Mouse (Mus musculus): ENCODE data around the gene Kcnd1. TPM values are rescaled to one million over a fixed set of nuclear protein-coding genes. Genes with fewer than 3 reads are reported as not detected.
A peak's percentile ranks its signal among the peaks of the same experiment; 100 is the strongest.

The Kcnd1 gene
- 0.03 TPM in 2 replicates for polyA plus RNA-seq (2012)

- H3K36me3 ChIP-seq (ENCODE audit: control insufficient read depth) = peaks cover 32% of the 10 kb centered on the region
- no peak for TF ChIP-seq GATA1 (IDR thresholded peaks at IDR 0.05; ENCODE audit: low read length)
- TF ChIP-seq TAL1 (IDR thresholded peaks at IDR 0.05; ENCODE audit: low read length) = no peak
- peaks cover 8% of the 10 kb centered on the region for H3K9me3 ChIP-seq (ENCODE audit: control insufficient read depth, low read length)
- H3K4me3 ChIP-seq (replicated peaks) = no peak within 1 kb of the TSS
- peaks cover 12% of the 10 kb centered on the region for H3K27me3 ChIP-seq (ENCODE audit: control insufficient read depth)
- H3K4me1 ChIP-seq (ENCODE audit: control insufficient read depth) = peaks cover 11% of the 10 kb centered on the region
These were observed at the start of gene Kcnd1 for GRCm38 (mm10) chrX:7821865-7822779. Gene Kcnd1, plus strand, starts transcription at chrX:7822289.

DNA sequence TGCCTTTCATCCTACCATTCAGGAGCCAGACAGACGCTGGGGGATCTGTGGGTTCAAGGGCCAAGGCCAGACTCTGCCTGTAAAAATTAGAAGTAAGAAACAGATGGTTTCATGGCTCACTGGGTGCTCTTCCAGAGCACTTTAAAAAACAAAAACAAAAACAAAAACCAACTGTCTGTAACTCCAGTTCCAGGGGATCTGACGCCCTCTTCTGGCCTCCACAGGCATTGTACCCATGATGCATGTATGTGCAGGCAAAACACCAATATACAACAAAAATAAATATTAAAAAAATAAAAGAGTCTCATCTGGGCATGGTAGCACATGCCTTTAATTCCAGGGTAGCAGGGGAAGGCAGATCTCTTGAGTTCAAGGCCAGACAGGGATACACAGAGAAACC, 49.3 kb upstream of the Kcnd1 start:
- H3K36me3 ChIP-seq (ENCODE audit: control insufficient read depth) = peaks cover 67% of the 10 kb centered on the region
- peaks cover 38% of the 10 kb centered on the region for H3K4me1 ChIP-seq (ENCODE audit: control insufficient read depth)
- no peak overlapping the region for H3K4me3 ChIP-seq (replicated peaks)
- TF ChIP-seq GATA1 (IDR thresholded peaks at IDR 0.05; ENCODE audit: low read length) (no peak), TAL1 (IDR thresholded peaks at IDR 0.05; ENCODE audit: low read length) (no peak)
- H3K9me3 ChIP-seq (ENCODE audit: control insufficient read depth, low read length) = 0 out of 2 replicates have a peak, but pooled peaks cover 3% of the 10 kb centered on the region
- H3K27me3 ChIP-seq (ENCODE audit: control insufficient read depth) = no peaks in the 10 kb centered on the region

- Histone ChIP-seq H3K4me1 (ENCODE audit: control insufficient read depth) (peaks cover 44% of the 10 kb centered on the region), H3K4me3 (replicated peaks) (no peak overlapping the region), H3K27me3 (ENCODE audit: control insufficient read depth) (no peaks in the 10 kb centered on the region), H3K9me3 (ENCODE audit: control insufficient read depth, low read length) (0 out of 2 replicates have a peak, but pooled peaks cover 3% of the 10 kb centered on the region), H3K36me3 (ENCODE audit: control insufficient read depth) (peaks cover 44% of the 10 kb centered on the region)
- no peak for TF ChIP-seq TAL1 (IDR thresholded peaks at IDR 0.05; ENCODE audit: low read length)
- TF ChIP-seq GATA1 (IDR thresholded peaks at IDR 0.05; ENCODE audit: low read length) = no peak
These were observed 46.4 kb upstream of the Kcnd1 start for GRCm38 (mm10) chrX:7775501-7776205.

DNA sequence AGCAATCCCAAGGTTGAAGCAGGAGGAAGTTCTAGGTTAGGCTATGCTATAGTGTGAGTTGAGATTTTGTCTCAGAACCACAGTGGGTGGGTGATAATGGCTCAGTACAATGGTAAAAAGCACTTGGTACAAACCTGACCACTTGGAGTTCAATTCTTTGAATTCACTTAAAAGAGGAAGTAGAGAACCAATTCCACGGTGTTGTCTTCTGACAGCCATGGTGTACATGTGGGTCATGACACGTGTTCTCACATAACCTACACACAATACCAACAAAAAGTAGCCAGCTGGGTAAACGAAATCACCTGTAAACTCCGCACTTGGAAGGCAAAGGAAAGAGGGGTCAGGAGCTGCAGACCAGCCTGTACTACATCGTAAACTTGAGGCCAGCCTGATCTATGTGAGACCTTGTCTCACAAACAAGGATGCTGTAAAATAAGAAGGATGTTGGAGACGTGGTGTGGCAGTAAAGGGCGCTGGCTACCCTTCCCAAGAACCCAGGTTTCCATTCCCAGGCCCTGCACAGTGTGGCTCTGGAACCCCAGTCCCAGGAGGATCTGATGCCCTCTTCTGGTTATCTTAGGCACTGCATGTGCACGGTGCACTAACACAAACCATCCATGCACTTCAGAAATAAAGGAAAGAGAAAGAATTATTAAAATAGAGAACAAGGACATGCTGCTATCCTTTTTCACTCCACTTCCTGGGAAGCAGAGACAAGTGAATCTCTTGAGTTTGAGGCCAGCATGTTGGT, 45.6 kb upstream of the Kcnd1 start:
- Histone ChIP-seq H3K9me3 (ENCODE audit: control insufficient read depth, low read length) (0 out of 2 replicates have a peak, but pooled peaks cover 3% of the 10 kb centered on the region), H3K4me3 (replicated peaks) (no peak overlapping the region), H3K27me3 (ENCODE audit: control insufficient read depth) (no peaks in the 10 kb centered on the region), H3K4me1 (ENCODE audit: control insufficient read depth) (peaks cover 51% of the 10 kb centered on the region), H3K36me3 (ENCODE audit: control insufficient read depth) (peaks cover 35% of the 10 kb centered on the region)
- TF ChIP-seq TAL1 (IDR thresholded peaks at IDR 0.05; ENCODE audit: low read length) (no peak), GATA1 (IDR thresholded peaks at IDR 0.05; ENCODE audit: low read length) (no peak)

GRCm38 (mm10) chrX:7778450-7779244, 43.4 kb upstream of the Kcnd1 start:
- H3K4me3 ChIP-seq (replicated peaks) = peak overlapping the region; percentile 51
- H3K9me3 ChIP-seq (ENCODE audit: control insufficient read depth, low read length) = no peaks in the 10 kb centered on the region
- H3K36me3 ChIP-seq (ENCODE audit: control insufficient read depth) = peaks cover 16% of the 10 kb centered on the region
- TF ChIP-seq TAL1 (IDR thresholded peaks at IDR 0.05; ENCODE audit: low read length) (no peak), GATA1 (IDR thresholded peaks at IDR 0.05; ENCODE audit: low read length) (peak; percentile 71)
- H3K4me1 ChIP-seq (ENCODE audit: control insufficient read depth) = peaks cover 52% of the 10 kb centered on the region
- H3K27me3 ChIP-seq (ENCODE audit: control insufficient read depth) = no peaks in the 10 kb centered on the region

DNA sequence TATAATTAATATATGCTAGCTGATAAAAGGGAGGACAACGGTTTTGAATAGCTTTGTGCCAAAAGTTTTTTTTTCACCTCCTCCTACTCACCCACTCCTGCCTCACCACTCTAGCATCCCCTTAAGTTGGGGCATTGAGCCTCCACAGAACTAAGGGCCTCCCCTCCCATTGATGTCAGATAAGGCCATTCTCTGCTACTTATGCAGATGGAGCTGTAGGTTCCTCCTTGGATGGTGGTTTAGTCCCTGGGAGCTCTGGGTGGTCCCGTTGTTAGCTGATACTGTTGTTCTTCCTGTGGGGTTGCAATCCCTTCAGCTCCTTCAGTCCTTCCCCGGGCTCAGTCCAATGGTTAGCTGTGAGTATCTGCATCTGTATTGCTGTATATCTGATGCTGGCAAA, 42.8 kb upstream of the Kcnd1 start:
- peaks cover 9% of the 10 kb centered on the region for H3K36me3 ChIP-seq (ENCODE audit: control insufficient read depth)
- no peaks in the 10 kb centered on the region for H3K9me3 ChIP-seq (ENCODE audit: control insufficient read depth, low read length)
- no peak for TF ChIP-seq GATA1 (IDR thresholded peaks at IDR 0.05; ENCODE audit: low read length)
- no peak for TF ChIP-seq TAL1 (IDR thresholded peaks at IDR 0.05; ENCODE audit: low read length)
- H3K4me3 ChIP-seq (replicated peaks) = peak overlapping the region; percentile 51
- no peaks in the 10 kb centered on the region for H3K27me3 ChIP-seq (ENCODE audit: control insufficient read depth)
- H3K4me1 ChIP-seq (ENCODE audit: control insufficient read depth) = peaks cover 52% of the 10 kb centered on the region

DNA sequence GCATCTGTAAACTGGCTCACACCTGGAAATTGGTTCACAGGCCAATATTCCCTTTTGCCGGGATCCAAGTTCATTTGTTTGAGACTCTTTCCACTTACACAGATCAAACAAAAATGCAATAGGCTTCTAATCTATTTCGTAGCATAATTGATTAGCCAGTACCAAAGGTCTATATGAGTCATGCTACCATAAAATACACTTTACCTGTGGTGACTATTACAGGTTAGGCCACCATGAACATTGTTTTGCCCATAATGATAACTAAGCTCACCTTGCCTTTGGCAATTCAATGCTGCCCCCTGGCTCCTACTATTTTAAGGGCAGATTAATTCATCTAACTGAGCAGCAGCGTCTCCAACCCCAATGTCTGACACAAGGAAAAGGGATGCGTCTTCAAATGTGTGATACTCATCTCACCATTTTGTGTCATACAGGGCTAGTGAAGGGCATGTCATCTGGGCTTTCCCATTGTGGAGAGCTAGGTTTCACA, 39.4 kb upstream of the Kcnd1 start:
- Histone ChIP-seq H3K9me3 (ENCODE audit: control insufficient read depth, low read length) (no peaks in the 10 kb centered on the region), H3K4me3 (replicated peaks) (no peak overlapping the region), H3K4me1 (ENCODE audit: control insufficient read depth) (peaks cover 34% of the 10 kb centered on the region), H3K27me3 (ENCODE audit: control insufficient read depth) (no peaks in the 10 kb centered on the region), H3K36me3 (ENCODE audit: control insufficient read depth) (no peaks in the 10 kb centered on the region)
- no peak for TF ChIP-seq TAL1 (IDR thresholded peaks at IDR 0.05; ENCODE audit: low read length)
- no peak for TF ChIP-seq GATA1 (IDR thresholded peaks at IDR 0.05; ENCODE audit: low read length)

All from erythroblast, embryonic 14.5 days (primary cell).